Mouse (Mus musculus) forebrain, embryonic 14.5 days (tissue): ENCODE measurements at regions not wholly inside any gene's neighbourhood (a gene's known extent, or its start where the extent isn't known, plus 50 kb on each side); places are given as distances from the start of the nearest gene placed in this dataset.

Source experiments
- ATAC-seq: fragments of 200-750 bp; cut with Nextera tagmentation; 2 replicates; pipeline ENCODE4 v1.8.0; 2017; ENCODE audit warnings: mild to moderate bottlenecking, moderate library complexity
- DNase-seq: peaks from one replicate; pipeline ENCODE4 v3.0.0-alpha.2; 2015; ENCODE audit warnings: low spot score
- H3K27ac ChIP-seq: fragments of 300-500 bp; sonication (generic); 2 replicates; pipeline ENCODE4 v1.5.1; 2014; ENCODE audit warnings: low read depth, mild to moderate bottlenecking, control low read depth, low read length, moderate library complexity
- H3K27me3 ChIP-seq: fragments of 300-500 bp; sonication (generic); replicated peaks from 2 replicates; pipeline ENCODE4 v1.6.1; 2014; ENCODE audit warnings: low read length, control low read depth, mixed read lengths; ENCODE audit not compliant: control insufficient read depth, insufficient read depth
- H3K36me3 ChIP-seq: fragments of 300-500 bp; sonication (generic); 2 replicates; pipeline ENCODE4 v1.6.1; 2014; ENCODE audit warnings: low read length, control low read depth; ENCODE audit not compliant: control insufficient read depth, insufficient read depth
- H3K4me1 ChIP-seq: fragments of 300-500 bp; sonication (generic); 2 replicates; pipeline ENCODE4 v1.6.1; 2014; ENCODE audit warnings: antibody characterized with exemption, low read length, control low read depth; ENCODE audit not compliant: control insufficient read depth, insufficient read depth
- H3K4me2 ChIP-seq: fragments of 300-500 bp; sonication (generic); 2 replicates; pipeline ENCODE4 v1.6.1; 2014; ENCODE audit warnings: mild to moderate bottlenecking, control low read depth, low read length
- H3K4me3 ChIP-seq: fragments of 300-500 bp; sonication (generic); 2 replicates; pipeline ENCODE4 v1.5.1; 2014; ENCODE audit warnings: low read depth, low read length, control low read depth
- H3K9ac ChIP-seq: fragments of 300-500 bp; sonication (generic); 2 replicates; pipeline ENCODE4 v1.6.1; 2014; ENCODE audit warnings: mild to moderate bottlenecking, low read length, control low read depth, moderate library complexity
- H3K9me3 ChIP-seq: fragments of 300-500 bp; sonication (generic); replicated peaks from 2 replicates; pipeline ENCODE4 v1.6.1; 2016; ENCODE audit warnings: low read length, control low read depth, mixed read lengths; ENCODE audit not compliant: control insufficient read depth
- WGBS: fragments of 180-500 bp; shearing (Covaris S2); extraction: QIAGEN DNeasy Blood & Tissue Kit; methylation state at CpG from one replicate; pipeline ENCODE4 v1.1.7; 2014; 5-methylcytosine and 5-hydroxymethylcytosine counted together

- H3K9ac ChIP-seq = no peak overlapping the region
- DNase-seq (no peak), ATAC-seq (no peak)
- H3K4me3 ChIP-seq = no peak overlapping the region
- no peak overlapping the region for H3K27ac ChIP-seq
- H3K4me1 ChIP-seq = peaks cover 7% of the 10 kb centered on the region; the same call in 1 of the 2 replicates
- H3K9me3 ChIP-seq = no peaks in the 10 kb centered on the region
- no peaks in the 10 kb centered on the region for H3K36me3 ChIP-seq
- H3K4me2 ChIP-seq = no peak overlapping the region
- WGBS = 53% methylated on average over 2 of the region's 2 CpGs
- H3K27me3 ChIP-seq = no peaks in the 10 kb centered on the region
Observed at GRCm38 (mm10) chr9:120741521-120741920, 170.3 kb downstream of the Rpl14 start.

GRCm38 (mm10) chr9:120743455-120743854 lies 172.2 kb downstream of the Rpl14 start:
- Histone ChIP-seq H3K4me2 (no peak overlapping the region), H3K4me1 (peaks cover 7% of the 10 kb centered on the region; the same call in 1 of the 2 replicates), H3K9me3 (no peaks in the 10 kb centered on the region), H3K4me3 (no peak overlapping the region), H3K27me3 (no peaks in the 10 kb centered on the region), H3K9ac (no peak overlapping the region), H3K36me3 (no peaks in the 10 kb centered on the region), H3K27ac (no peak overlapping the region)
- WGBS = 86% methylated on average over 9 of the region's 9 CpGs
- DNase-seq (no peak), ATAC-seq (no peak)

GRCm38 (mm10) chr9:120745674-120746073 lies 174.4 kb downstream of the Rpl14 start:
- Histone ChIP-seq H3K4me1 (no peaks in the 10 kb centered on the region), H3K4me2 (no peak overlapping the region), H3K9ac (no peak overlapping the region), H3K9me3 (no peaks in the 10 kb centered on the region), H3K27ac (no peak overlapping the region), H3K36me3 (no peaks in the 10 kb centered on the region), H3K4me3 (no peak overlapping the region), H3K27me3 (no peaks in the 10 kb centered on the region)
- WGBS = 88% methylated on average over 6 of the region's 6 CpGs
- no peak for DNase-seq
- no peak for ATAC-seq

GRCm38 (mm10) chr9:120750820-120751219 lies 178.2 kb upstream of the Ctnnb1 start:
- Histone ChIP-seq H3K4me1 (peaks cover 4% of the 10 kb centered on the region; the same call in 1 of the 2 replicates), H3K27me3 (no peaks in the 10 kb centered on the region), H3K9ac (no peak overlapping the region), H3K4me2 (no peak overlapping the region), H3K9me3 (no peaks in the 10 kb centered on the region), H3K36me3 (no peaks in the 10 kb centered on the region), H3K27ac (no peak overlapping the region), H3K4me3 (no peak overlapping the region)
- DNase-seq (no peak), ATAC-seq (no peak)
- 88% methylated on average over 4 of the region's 4 CpGs for WGBS

GRCm38 (mm10) chr9:120751686-120752484 lies 177.1 kb upstream of the Ctnnb1 start:
- ATAC-seq = peak; percentile 90
- Histone ChIP-seq H3K27ac (no peak overlapping the region), H3K4me2 (no peak overlapping the region), H3K9ac (no peak overlapping the region), H3K9me3 (no peaks in the 10 kb centered on the region), H3K4me1 (peaks cover 4% of the 10 kb centered on the region; the same call in 1 of the 2 replicates), H3K27me3 (no peaks in the 10 kb centered on the region), H3K4me3 (no peak overlapping the region), H3K36me3 (no peaks in the 10 kb centered on the region)
- 71% methylated on average over 5 of the region's 5 CpGs for WGBS
- DNase-seq = peak; percentile 78

GRCm38 (mm10) chr9:120754151-120754550 lies 174.9 kb upstream of the Ctnnb1 start:
- ATAC-seq (no peak), DNase-seq (no peak)
- Histone ChIP-seq H3K27ac (no peak overlapping the region), H3K27me3 (no peaks in the 10 kb centered on the region), H3K9ac (no peak overlapping the region), H3K4me1 (peaks cover 4% of the 10 kb centered on the region; the same call in 1 of the 2 replicates), H3K4me2 (no peak overlapping the region), H3K4me3 (no peak overlapping the region), H3K36me3 (no peaks in the 10 kb centered on the region), H3K9me3 (no peaks in the 10 kb centered on the region)

- Histone ChIP-seq H3K27me3 (no peaks in the 10 kb centered on the region), H3K27ac (no peak overlapping the region), H3K4me2 (no peak overlapping the region), H3K4me1 (peaks cover 10% of the 10 kb centered on the region; the same call in 1 of the 2 replicates), H3K9ac (no peak overlapping the region), H3K4me3 (no peak overlapping the region), H3K9me3 (no peaks in the 10 kb centered on the region), H3K36me3 (no peaks in the 10 kb centered on the region)
- DNase-seq (no peak), ATAC-seq (no peak)
- WGBS = 94% methylated on average over 7 of the region's 7 CpGs
Observed at GRCm38 (mm10) chr9:120755486-120755885, 173.5 kb upstream of the Ctnnb1 start.

- Histone ChIP-seq H3K27ac (no peak overlapping the region), H3K4me2 (no peak overlapping the region), H3K9me3 (no peaks in the 10 kb centered on the region), H3K4me3 (no peak overlapping the region), H3K36me3 (no peaks in the 10 kb centered on the region), H3K27me3 (no peaks in the 10 kb centered on the region), H3K4me1 (peaks cover 5% of the 10 kb centered on the region; the same call in 1 of the 2 replicates), H3K9ac (no peak overlapping the region)
- ATAC-seq (no peak), DNase-seq (no peak)
- WGBS = 91% methylated on average over 3 of the region's 3 CpGs
Observed at GRCm38 (mm10) chr9:120758003-120758402, 171.0 kb upstream of the Ctnnb1 start.

GRCm38 (mm10) chr9:120758632-120759031 lies 170.4 kb upstream of the Ctnnb1 start:
- H3K4me3 ChIP-seq = no peak overlapping the region
- no peaks in the 10 kb centered on the region for H3K9me3 ChIP-seq
- no peak overlapping the region for H3K4me2 ChIP-seq
- 78% methylated on average over 1 of the region's 1 CpGs for WGBS
- H3K9ac ChIP-seq = no peak overlapping the region
- H3K4me1 ChIP-seq = peaks cover 5% of the 10 kb centered on the region; the same call in 1 of the 2 replicates
- H3K36me3 ChIP-seq = no peaks in the 10 kb centered on the region
- H3K27me3 ChIP-seq = no peaks in the 10 kb centered on the region
- ATAC-seq = no peak
- no peak overlapping the region for H3K27ac ChIP-seq
- DNase-seq = no peak
